Comparison of ENCODE assay signal across 8 mouse cellular contexts in the genomic region with DNA sequence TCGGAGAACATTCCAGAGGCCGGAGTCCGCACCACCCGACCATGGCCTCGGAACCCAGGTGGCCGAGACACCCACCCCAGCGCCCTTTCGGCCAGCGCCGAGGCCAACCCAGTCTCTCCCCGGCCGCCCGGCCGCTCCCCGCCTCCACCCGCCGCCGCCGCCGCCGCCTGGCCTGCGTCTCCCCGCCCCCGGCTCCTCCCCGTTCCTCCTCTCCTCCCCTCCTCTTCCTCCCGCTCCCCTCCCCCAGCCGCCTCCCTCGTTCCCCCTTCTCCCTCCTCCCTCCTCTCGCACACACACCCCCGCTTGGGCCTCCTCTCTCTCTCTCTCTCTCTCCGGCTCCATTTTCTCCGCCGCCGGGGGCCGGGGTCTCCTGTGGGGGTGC. TPM values are rescaled to one million over a fixed set of nuclear protein-coding genes. Genes with fewer than 3 reads are reported as not detected.
A peak's percentile ranks its signal among the peaks of the same experiment; 100 is the strongest.
DNase-seq lines count a peak whose midpoint lies in the region; ATAC-seq lines count a peak whose summit lies in the region.

No protein-coding gene starts in this region.

- H3K4me2 ChIP-seq in hindbrain, embryonic 12.5 days (replicated peaks), result peak overlapping the region; percentile 90

- peaks cover 66% of the 10 kb centered on the region for H3K4me1 ChIP-seq in hindbrain, embryonic 12.5 days

- no peaks in the 10 kb centered on the region for H3K9me3 ChIP-seq in hindbrain, embryonic 12.5 days (replicated peaks)

- no peaks in the 10 kb centered on the region for H3K27me3 ChIP-seq in hindbrain, embryonic 12.5 days

- WGBS in hindbrain, embryonic 12.5 days, result under 1% methylated on average over 30 of the region's 35 CpGs

- ATAC-seq in frontal cortex, adult (ENCODE audit: low TSS enrichment), result peak; percentile 20; the same call in 1 of the 2 replicates
- peak; percentile 51 for ATAC-seq in hindbrain, embryonic 12.5 days (ENCODE audit: low FRiP score)

- H3K9ac ChIP-seq in hindbrain, embryonic 12.5 days, result peak overlapping the region; percentile 98

- peak; percentile 85 for DNase-seq in R1 (ENCODE audit: low read depth, low spot score)
- peak; percentile 87 for DNase-seq in cerebellum, adult 9-11 months
- DNase-seq in layer of hippocampus, postnatal 36 days, result peak; percentile 79 to 81
- peak; percentile 93 to 94 for DNase-seq in lung, postnatal 4 days
- DNase-seq in right cerebral cortex, adult 18-20 months, result peak; percentile 87
- peak; percentile 75 for DNase-seq in urinary bladder, adult 2 months (ENCODE audit: low spot score)

- H3K36me3 ChIP-seq in hindbrain, embryonic 12.5 days, result peaks cover 26% of the 10 kb centered on the region

- H3K27ac ChIP-seq in hindbrain, embryonic 12.5 days, result peak overlapping the region; percentile 99

- peak overlapping the region; percentile 79 for H3K4me3 ChIP-seq in hindbrain, embryonic 12.5 days

RNA-seq across cellular contexts. Expression of gene Pbx2, which starts 0.9 kb away (rescaled TPM):
- polyA plus RNA-seq in hindbrain, embryonic 12.5 days (2016; fragmentation: Nextera tagmentation; extraction: Ambion mirVana), result 17.9 and 18.7 TPM in 2 replicates
- 10 to 100 TPM; 63.0 to 63.9 TPM for total RNA-seq in layer of hippocampus, postnatal 36 days (2021)
- 55.2 and 58.1 TPM in 2 replicates for polyA plus RNA-seq in urinary bladder, adult 2 months (2012; rRNA removed)

RNA-seq across cellular contexts. Expression of gene Gpsm3, which starts 2.4 kb away (rescaled TPM):
- 3.5 and 4.3 TPM in 2 replicates for polyA plus RNA-seq in hindbrain, embryonic 12.5 days (2016; fragmentation: Nextera tagmentation; extraction: Ambion mirVana)
- total RNA-seq in layer of hippocampus, postnatal 36 days (2021), result 1 to 10 TPM; 2.1 to 2.2 TPM
- polyA plus RNA-seq in urinary bladder, adult 2 months (2012; rRNA removed), result 9.5 and 12.6 TPM in 2 replicates

RNA-seq across cellular contexts. Expression of gene Ager, which starts 5.7 kb away (rescaled TPM):
- polyA plus RNA-seq in hindbrain, embryonic 12.5 days (2016; fragmentation: Nextera tagmentation; extraction: Ambion mirVana), result 1.9 and 2.9 TPM in 2 replicates
- total RNA-seq in layer of hippocampus, postnatal 36 days (2021), result under 1 TPM; 0.60 to 0.94 TPM
- 5.1 and 6.1 TPM in 2 replicates for polyA plus RNA-seq in urinary bladder, adult 2 months (2012; rRNA removed)

RNA-seq across cellular contexts. Expression of gene Rnf5, which starts 11.5 kb away (rescaled TPM):
- polyA plus RNA-seq in hindbrain, embryonic 12.5 days (2016; fragmentation: Nextera tagmentation; extraction: Ambion mirVana), result 214 and 228 TPM in 2 replicates
- total RNA-seq in layer of hippocampus, postnatal 36 days (2021), result 10 to 100 TPM; 79.4 to 87.3 TPM
- polyA plus RNA-seq in urinary bladder, adult 2 months (2012; rRNA removed), result 82.7 and 91.4 TPM in 2 replicates

RNA-seq across cellular contexts. Expression of gene Agpat1, which starts 12.1 kb away (rescaled TPM):
- polyA plus RNA-seq in hindbrain, embryonic 12.5 days (2016; fragmentation: Nextera tagmentation; extraction: Ambion mirVana), result 76.9 and 79.0 TPM in 2 replicates
- 100 to 1,000 TPM; 159 to 169 TPM for total RNA-seq in layer of hippocampus, postnatal 36 days (2021)
- polyA plus RNA-seq in urinary bladder, adult 2 months (2012; rRNA removed), result 104 and 109 TPM in 2 replicates

Comparison
In these comparisons a context has a peak if more than half of its experiments do, and no peak if none do; other contexts are left out.
1. Peak in every context shown above with its lines: DNase-seq, ATAC-seq, H3K4me3 ChIP-seq and H3K27ac ChIP-seq.